In the genomic region with DNA sequence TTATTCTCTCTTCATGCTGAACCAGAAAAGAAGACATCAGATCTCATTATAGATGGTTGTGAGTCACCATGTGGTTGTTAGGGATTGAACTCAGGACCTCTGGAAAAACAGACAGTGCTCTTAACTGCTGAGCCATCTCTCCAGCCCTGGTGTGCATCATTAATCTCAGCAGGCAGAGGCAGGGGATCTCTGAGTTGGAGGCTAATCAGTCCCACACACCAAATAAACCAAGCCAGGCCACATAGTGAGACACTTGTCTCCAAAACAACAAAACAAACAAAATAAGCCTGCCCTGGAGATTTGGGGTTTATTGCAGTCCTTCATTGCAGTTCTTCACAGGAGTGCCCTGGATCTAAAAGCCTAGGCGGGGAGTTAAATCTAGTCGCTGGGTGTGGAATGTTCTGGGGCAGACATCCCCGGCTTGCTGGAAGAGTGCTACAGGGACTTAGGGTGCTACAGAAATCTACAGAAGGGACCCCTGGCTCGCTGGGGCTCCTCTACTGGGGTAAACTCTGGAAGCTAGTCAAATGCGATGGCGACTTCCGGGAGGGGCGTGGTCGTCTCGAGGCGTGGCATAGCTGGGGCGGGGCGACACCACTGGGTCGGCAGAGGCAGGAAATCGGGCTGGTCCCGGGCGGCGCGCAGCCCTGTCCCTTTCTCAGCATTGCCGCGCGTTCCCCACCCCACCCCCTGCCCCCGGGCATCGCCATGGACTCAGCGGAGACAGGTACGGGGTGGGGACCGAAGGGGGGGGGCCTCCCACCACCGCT, we compare ENCODE assay signal across 8 mouse cellular contexts. TPM values are rescaled to one million over a fixed set of nuclear protein-coding genes. Genes with fewer than 3 reads are reported as not detected.
DNase-seq lines count a peak whose midpoint lies in the region; ATAC-seq and TF ChIP-seq lines count a peak whose summit lies in the region.

TSS of gene Gmip (plus strand) at position 586 of the 770 bp plus-strand sequence.

- WGBS in limb, embryonic 14.5 days, result 4% methylated on average over 28 of the region's 28 CpGs
- WGBS in midbrain, embryonic 15.5 days, result 8% methylated on average over 25 of the region's 28 CpGs

- peak within 1 kb of the TSS; percentile 53 for H3K4me3 ChIP-seq in limb, embryonic 14.5 days (replicated peaks; ENCODE audit: low read length)
- H3K4me3 ChIP-seq in midbrain, embryonic 15.5 days, result peak within 1 kb of the TSS; percentile 48

- peak; percentile 66 for ATAC-seq in limb, embryonic 14.5 days (ENCODE audit: low FRiP score, low read depth)
- ATAC-seq in midbrain, embryonic 15.5 days (replicated peaks), result peak; percentile 75

- H3K9me3 ChIP-seq in limb, embryonic 14.5 days (ENCODE audit: control insufficient read depth, low read length), result no peaks in the 10 kb centered on the region
- H3K9me3 ChIP-seq in midbrain, embryonic 15.5 days, result no peaks in the 10 kb centered on the region

- H3K4me1 ChIP-seq in limb, embryonic 14.5 days (ENCODE audit: control insufficient read depth, insufficient read depth, low read length), result peaks cover 10% of the 10 kb centered on the region; the same call in 1 of the 2 replicates
- peaks cover 15% of the 10 kb centered on the region for H3K4me1 ChIP-seq in midbrain, embryonic 15.5 days

- H3K27ac ChIP-seq in limb, embryonic 14.5 days (replicated peaks; ENCODE audit: low read depth, low read length), result no peak within 1 kb of the TSS
- H3K27ac ChIP-seq in midbrain, embryonic 15.5 days, result peak within 1 kb of the TSS; percentile 39

- peak within 1 kb of the TSS; percentile 58 for H3K9ac ChIP-seq in limb, embryonic 14.5 days (ENCODE audit: low read depth, low read length, severe bottlenecking)
- H3K9ac ChIP-seq in midbrain, embryonic 15.5 days, result peak within 1 kb of the TSS; percentile 55

- peak within 1 kb of the TSS; percentile 75 for H3K4me2 ChIP-seq in limb, embryonic 14.5 days (replicated peaks; ENCODE audit: low read depth, low read length, severe bottlenecking)
- peak within 1 kb of the TSS; percentile 54 for H3K4me2 ChIP-seq in midbrain, embryonic 15.5 days

- no peaks in the 10 kb centered on the region for H3K27me3 ChIP-seq in limb, embryonic 14.5 days (ENCODE audit: control insufficient read depth, insufficient read depth, low read length)
- H3K27me3 ChIP-seq in midbrain, embryonic 15.5 days (replicated peaks), result no peaks in the 10 kb centered on the region

- peak; percentile 70 to 77 for DNase-seq in cerebellum, postnatal 10 days
- DNase-seq in cerebellum, adult 11-12 months, result no peak
- DNase-seq in embryo, embryonic 11 days, result peak; percentile 85
- peak; percentile 99 for DNase-seq in heart, adult 11 months
- DNase-seq in kidney, adult 11 months, result peak; percentile 74
- DNase-seq in limb, embryonic 14.5 days (ENCODE audit: low spot score), result peak; percentile 72
- DNase-seq in spleen, postnatal 14 days (ENCODE audit: low spot score in 2 of 2), result peak; percentile 79 to 85

- TF ChIP-seq POLR2A in limb, embryonic 14.5 days (IDR thresholded peaks at IDR 0.05; ENCODE audit: borderline replicate concordance, extremely low read depth, insufficient read depth, insufficient read length), result no peak

- peaks cover 47% of the 10 kb centered on the region for H3K36me3 ChIP-seq in limb, embryonic 14.5 days (ENCODE audit: control insufficient read depth, insufficient read depth, low read length)
- peaks cover 51% of the 10 kb centered on the region for H3K36me3 ChIP-seq in midbrain, embryonic 15.5 days (replicated peaks)

RNA-seq across cellular contexts. Expression of gene Gmip, which starts in this region (rescaled TPM):
- polyA plus RNA-seq in limb, embryonic 14.5 days (2012; rRNA removed), result 25.4 and 27.8 TPM in 2 replicates
- 7.7 and 8.5 TPM in 2 replicates for polyA plus RNA-seq in limb, embryonic 14.5 days (2014; fragmentation: Nextera tagmentation; extraction: Ambion mirVana)
- polyA plus RNA-seq in midbrain, embryonic 15.5 days (2015; fragmentation: Nextera tagmentation; extraction: Ambion mirVana), result 38.5 and 43.2 TPM in 2 replicates
